Mouse (Mus musculus): ENCODE results near the gene Car9. TPM values are rescaled to one million over a fixed set of nuclear protein-coding genes. Genes with fewer than 3 reads are reported as not detected.

Car9 gene
- total RNA-seq, 4 experiments from 2014 or later: 2.1 to 5.1 (median 2.8) TPM

DNA sequence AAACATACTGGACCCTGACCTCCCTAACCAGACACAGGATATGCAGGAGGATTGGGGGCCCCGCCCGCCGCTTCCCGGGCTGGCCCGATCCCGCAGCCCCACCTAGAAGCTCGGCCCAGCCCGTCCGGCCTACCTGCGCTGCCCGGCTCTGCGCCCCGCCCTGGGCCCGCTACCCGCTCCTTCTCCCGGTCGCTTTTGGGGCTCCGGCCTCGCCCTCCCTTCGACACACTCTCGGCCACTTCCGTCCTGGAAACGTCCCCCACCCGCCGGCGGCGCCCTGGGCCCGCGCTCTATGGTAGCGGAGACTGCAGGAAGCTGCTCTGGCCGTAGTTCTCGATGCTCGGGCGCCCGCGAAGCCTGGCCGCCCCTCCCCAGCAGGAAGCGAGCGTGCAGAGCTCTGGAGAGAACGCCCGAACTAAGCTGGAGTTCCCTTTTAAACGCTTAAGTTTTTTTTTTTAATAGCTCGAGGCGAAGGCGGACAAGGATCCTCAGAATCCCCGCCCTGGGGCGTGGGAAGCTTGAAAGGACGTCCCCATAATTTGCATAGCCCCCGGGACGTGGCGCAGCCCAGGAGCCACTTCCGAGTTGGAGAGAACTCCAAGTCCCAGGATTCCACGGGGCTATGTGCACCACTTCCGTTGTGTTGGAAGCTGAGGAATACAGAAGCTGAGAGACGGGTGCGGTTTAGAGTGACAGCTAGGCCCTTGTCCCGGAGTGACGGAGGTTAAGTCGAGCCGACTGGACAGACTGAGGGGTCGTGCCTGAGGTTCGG, 55.4 kb downstream of the Car9 start, which contains the start of the genes Creb3 and Tln1:
Gene Creb3, plus strand, starts transcription at position 336 of the 772 bp plus-strand sequence.
Gene Tln1, minus strand, starts transcription at position 695 of the 772 bp plus-strand sequence.
- peak; percentile 91 to 94 for DNase-seq (ENCODE audit: low spot score in 2 of 2)

DNA sequence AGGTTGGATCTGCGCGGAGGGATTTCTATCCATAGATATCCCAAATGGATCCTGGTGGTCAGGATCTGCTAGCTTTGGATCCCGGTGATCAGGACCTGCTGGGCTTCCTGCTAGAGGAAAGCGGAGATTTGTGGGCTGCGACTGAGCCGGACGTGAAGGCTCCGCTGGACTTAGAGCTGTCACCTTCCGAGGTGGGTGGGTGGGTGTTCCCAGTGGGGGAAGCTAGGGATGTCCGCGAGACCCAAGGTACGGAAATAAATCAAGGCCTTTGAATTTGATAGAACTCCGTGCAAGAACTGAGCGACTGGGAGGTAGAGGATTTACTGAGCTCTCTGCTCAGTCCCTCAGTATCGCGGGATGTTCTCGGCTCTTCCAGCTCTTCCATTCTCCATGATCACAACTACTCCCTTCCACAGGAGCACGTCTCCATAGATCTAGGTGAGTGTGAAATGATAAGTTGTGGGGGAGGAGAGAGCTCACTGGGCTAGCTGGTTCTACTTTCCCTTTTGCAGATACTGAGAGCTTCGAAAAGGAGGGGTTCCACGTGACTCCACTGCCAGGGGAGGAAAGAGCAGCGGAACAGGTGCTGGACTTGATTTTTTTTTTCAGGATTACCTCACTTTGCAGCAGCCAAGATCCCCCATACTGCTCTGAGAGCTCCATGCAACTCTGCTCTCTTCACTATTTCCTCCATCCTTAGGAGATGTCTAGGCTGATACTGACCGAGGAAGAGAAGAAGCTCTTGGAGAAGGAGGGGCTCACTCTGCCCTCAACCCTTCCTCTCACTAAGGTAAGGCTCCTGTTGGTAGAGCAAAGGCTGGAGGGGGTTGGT, 56.2 kb downstream of the Car9 start:
- DNase-seq (ENCODE audit: low spot score in 2 of 2): no peak

Other genes with a start within 250 kb of the Car9 start
- gene Atp8b5, start 239.8 kb upstream of the Car9 start, total RNA-seq (2022): under 1 TPM; 0.09 to 0.46 (median 0.25) TPM
- gene Rusc2, start 125.0 kb upstream of the Car9 start, total RNA-seq (2022): 100 to 1,000 TPM; 116 to 144 (median 123) TPM
- gene Fam166b, start 77.8 kb upstream of the Car9 start, total RNA-seq (2022): 1 to 10 TPM; 1.3 to 1.9 (median 1.4) TPM
- 10 to 100 TPM; 91.7 to 98.0 (median 95.6) TPM for gene Tesk1, start 65.0 kb upstream of the Car9 start, total RNA-seq (2022)
- gene Cd72, start 52.3 kb upstream of the Car9 start, total RNA-seq (2022): 1 to 10 TPM in 3 of 4 experiments, under 1 TPM in 1; 0.38 to 2.9 (median 1.6) TPM
- gene Sit1, start 23.2 kb upstream of the Car9 start, total RNA-seq (2022): under 1 TPM in 1 of 4 experiments, not detected in 3; 0.46 TPM
- gene Ccdc107, start 14.1 kb upstream of the Car9 start, total RNA-seq (2022): 10 to 100 TPM; 26.5 to 37.8 (median 30.1) TPM
- gene Arhgef39, start 7.3 kb upstream of the Car9 start, total RNA-seq (2022): 1 to 10 TPM; 1.2 to 2.2 (median 1.6) TPM
- gene Tpm2, start 16.8 kb downstream of the Car9 start, total RNA-seq (2022): 10 to 100 TPM; 11.7 to 14.4 (median 13.8) TPM
- gene Creb3, start 55.4 kb downstream of the Car9 start, total RNA-seq (2022): 10 to 100 TPM; 68.2 to 77.9 (median 73.6) TPM
- gene Tln1, start 55.7 kb downstream of the Car9 start, total RNA-seq (2022): 10 to 100 TPM; 38.8 to 55.7 (median 46.1) TPM
- gene Rgp1, start 71.7 kb downstream of the Car9 start, total RNA-seq (2022): 10 to 100 TPM; 47.0 to 60.5 (median 49.8) TPM
- 10 to 100 TPM; 62.1 to 69.7 (median 65.6) TPM for gene Gba2, start 71.9 kb downstream of the Car9 start, total RNA-seq (2022)
- 1 to 10 TPM in 1 of 4 experiments, not detected in 3; 1.1 TPM for gene Msmp, start 77.5 kb downstream of the Car9 start, total RNA-seq (2022)
- 10 to 100 TPM; 42.5 to 60.2 (median 56.9) TPM for gene Npr2, start 125.0 kb downstream of the Car9 start, total RNA-seq (2022)
- 1 to 10 TPM; 1.3 to 1.6 (median 1.5) TPM for gene Spag8, start 146.6 kb downstream of the Car9 start, total RNA-seq (2022)
- 10 to 100 TPM; 29.6 to 46.8 (median 41.6) TPM for gene Hint2, start 149.5 kb downstream of the Car9 start, total RNA-seq (2022)
- gene Tmem8b, start 162.0 kb downstream of the Car9 start, total RNA-seq (2022): 10 to 100 TPM; 56.5 to 59.6 (median 57.4) TPM
- gene Fam221b, start 162.2 kb downstream of the Car9 start, total RNA-seq (2022): 1 to 10 TPM; 1.2 to 2.0 (median 1.6) TPM
- gene Olfr70, start 193.8 kb downstream of the Car9 start, total RNA-seq (2022): not detected
- gene Olfr71, start 203.3 kb downstream of the Car9 start, total RNA-seq (2022): not detected
- gene Hrct1, start 220.2 kb downstream of the Car9 start, total RNA-seq (2022): under 1 TPM; 0.60 to 0.91 (median 0.75) TPM
- under 1 TPM; 0.39 to 0.91 (median 0.81) TPM for gene Spaar, start 223.1 kb downstream of the Car9 start, total RNA-seq (2022)

All from left cerebral cortex, adult 8-10 months (tissue).